Mouse (Mus musculus) ES-E14 (cell line): Measurements from ENCODE around the gene Hspa2. TPM values are rescaled to one million over a fixed set of nuclear protein-coding genes. Genes with fewer than 3 reads are reported as not detected.

Experiments used
- DNase-seq: peaks from one replicate; pipeline ENCODE4 v3.0.0-alpha.2; 2013; ENCODE audit warnings: low read depth, low spot score
- H3K27ac ChIP-seq: 2 replicates; pipeline ENCODE4 v1.5.1; 2012; ENCODE audit warnings: low read depth, mild to moderate bottlenecking, low read length, moderate library complexity, mixed read lengths; ENCODE audit not compliant: poor library complexity, insufficient read depth, severe bottlenecking
- H3K36me3 ChIP-seq: 2 replicates; pipeline ENCODE4 v1.6.1; 2012; ENCODE audit warnings: mild to moderate bottlenecking, low read length, moderate library complexity, mixed read lengths; ENCODE audit not compliant: control insufficient read depth, poor library complexity, insufficient read depth, severe bottlenecking
- H3K4me1 ChIP-seq, 2 experiments: fragments of 150-350 bp in 1 of 2; sonication (generic) in 1 of 2; 2 replicates each; pipeline ENCODE4 v1.6.1; 2012; ENCODE audit warnings: low read length in 2 of 2, mild to moderate bottlenecking in 1 of 2, mixed read lengths in 1 of 2; ENCODE audit not compliant: control insufficient read depth in 2 of 2, insufficient read depth in 2 of 2, poor library complexity in 1 of 2
- H3K4me3 ChIP-seq, 2 experiments: fragments of 150-350 bp in 1 of 2; sonication (generic) in 1 of 2; 2 replicates each; pipeline ENCODE4 v1.5.1; 2012; ENCODE audit warnings: low read length in 2 of 2, low read depth in 1 of 2, mild to moderate bottlenecking in 1 of 2, mixed read lengths in 1 of 2; ENCODE audit not compliant: insufficient read depth in 1 of 2, poor library complexity in 1 of 2, severe bottlenecking in 1 of 2
- H3K9ac ChIP-seq: 2 replicates; pipeline ENCODE4 v1.6.1; 2012; ENCODE audit warnings: low read depth, mild to moderate bottlenecking, low read length, mixed read lengths; ENCODE audit not compliant: poor library complexity, insufficient read depth, severe bottlenecking
- H3K9me3 ChIP-seq: fragments of 150-350 bp; sonication (generic); 2 replicates; pipeline ENCODE4 v1.6.1; 2012; ENCODE audit warnings: low read depth, mild to moderate bottlenecking, low read length; ENCODE audit not compliant: control insufficient read depth, insufficient read depth
- CHD2 ChIP-seq: IDR thresholded peaks from 2 replicates; pipeline ENCODE4 v1.6.1; 2014; ENCODE audit warnings: mild to moderate bottlenecking, low read depth, low read length, inconsistent platforms
- HCFC1 ChIP-seq: IDR thresholded peaks from 2 replicates; pipeline ENCODE4 v1.6.1; 2012; ENCODE audit warnings: low read length, inconsistent platforms, borderline replicate concordance; ENCODE audit not compliant: insufficient read depth
- MAFK ChIP-seq: IDR thresholded peaks from 2 replicates; pipeline ENCODE4 v1.6.1; 2014; ENCODE audit warnings: mild to moderate bottlenecking, low read depth, low read length, inconsistent platforms; ENCODE audit not compliant: insufficient read depth
- ZC3H11A ChIP-seq: IDR thresholded peaks from 2 replicates; pipeline ENCODE4 v1.6.1; 2012; ENCODE audit warnings: low read depth, mild to moderate bottlenecking, inconsistent platforms, low read length, borderline replicate concordance
- ZNF384 ChIP-seq: IDR thresholded peaks from 2 replicates; pipeline ENCODE4 v1.6.1; 2012; ENCODE audit warnings: low read depth, low read length, inconsistent platforms
- in situ Hi-C, 2 experiments: fragments of 600-800 bp; cut with MboI; formaldehyde crosslinking; loops; one replicate each; pipeline ENCODE4 v1.15.1; 2025; ENCODE audit warnings: low sequenced_read_pairs in 2 of 2, inconsistent platforms in 1 of 2; ENCODE audit not compliant: unreplicated experiment in 2 of 2
- total RNA-seq: library from RNA; depleted of rRNA; stranded (reverse); fragments of 300-350 nt; gene quantifications from 2 replicates; pipeline ENCODE4 v1.2.3, GENCODE M21; 2012

The Hspa2 gene
- total RNA-seq, 1 experiment = 9.2 TPM

DNA sequence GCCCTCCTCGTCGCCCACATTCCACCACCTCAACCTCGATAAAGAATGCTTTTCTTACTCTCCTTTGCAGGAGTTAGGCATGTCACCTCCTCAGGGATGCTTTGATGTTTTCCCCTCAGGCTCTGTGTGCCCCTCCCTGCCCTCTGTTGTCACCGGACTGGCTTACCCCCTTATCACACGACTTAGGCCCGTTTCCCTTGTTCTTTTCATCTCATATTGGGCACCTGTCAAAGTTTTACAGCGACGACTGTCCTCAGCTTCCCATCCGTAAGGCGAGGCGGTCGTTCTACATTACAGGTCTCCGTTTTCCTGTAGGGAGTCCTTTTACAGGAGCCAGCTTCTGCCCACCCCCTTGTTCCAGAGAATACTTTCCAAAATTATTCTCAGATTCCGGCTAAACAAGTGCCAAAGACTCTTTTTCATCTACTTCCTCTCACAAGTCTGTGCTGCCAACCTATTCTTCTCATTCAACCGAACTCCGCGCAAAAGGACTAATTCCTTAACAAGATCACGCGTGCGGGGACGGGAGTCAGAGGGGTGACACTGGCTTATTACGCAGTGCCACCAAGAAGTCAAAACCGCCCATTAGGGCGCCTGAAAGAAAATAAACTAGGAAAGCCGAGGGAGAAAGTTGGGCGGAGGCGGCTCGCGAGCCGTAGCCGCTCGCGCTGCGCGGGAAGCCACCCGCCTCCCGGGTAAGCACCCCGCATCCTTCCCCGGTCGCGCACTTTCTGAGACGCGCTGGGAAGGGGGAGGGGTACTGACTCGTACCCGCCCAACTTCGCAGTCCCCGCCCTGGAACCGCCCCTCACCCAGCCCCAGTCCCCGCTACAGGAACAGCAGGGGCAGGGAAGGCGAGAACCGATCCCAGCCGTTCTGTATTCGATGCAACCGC, 738 bp upstream of the Hspa2 start:
- Histone ChIP-seq H3K9me3 (no peaks in the 10 kb centered on the region), H3K36me3 (no peaks in the 10 kb centered on the region), H3K4me1 (peaks cover 2 to 13% of the 10 kb centered on the region in 2 experiments; a peak in 2 of 4 replicates), H3K27ac (no peak overlapping the region), H3K4me3 (peak overlapping the region; percentile 78 to 83), H3K9ac (peak overlapping the region; percentile 74)
- peak; percentile 80 for DNase-seq
- in situ Hi-C loops = no loop called here
- no peak for TF ChIP-seq MAFK
- TF ChIP-seq HCFC1 = no peak
- TF ChIP-seq CHD2 = no peak
- no peak for TF ChIP-seq ZC3H11A
- no peak for TF ChIP-seq ZNF384

DNA sequence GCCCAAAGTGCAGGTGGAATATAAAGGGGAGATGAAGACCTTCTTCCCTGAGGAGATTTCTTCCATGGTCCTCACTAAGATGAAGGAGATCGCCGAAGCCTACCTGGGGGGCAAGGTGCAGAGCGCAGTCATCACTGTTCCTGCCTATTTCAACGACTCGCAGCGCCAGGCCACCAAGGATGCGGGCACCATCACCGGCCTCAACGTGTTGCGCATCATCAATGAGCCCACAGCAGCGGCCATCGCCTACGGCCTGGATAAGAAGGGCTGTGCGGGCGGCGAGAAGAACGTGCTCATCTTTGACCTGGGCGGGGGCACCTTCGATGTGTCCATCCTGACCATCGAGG, 833 bp downstream of the Hspa2 start:
- Histone ChIP-seq H3K4me3 (peak overlapping the region; percentile 78 to 83), H3K4me1 (peaks cover 2 to 13% of the 10 kb centered on the region in 2 experiments; a peak in 2 of 4 replicates), H3K9me3 (no peaks in the 10 kb centered on the region), H3K36me3 (no peaks in the 10 kb centered on the region), H3K27ac (no peak overlapping the region), H3K9ac (no peak overlapping the region; the same call in 1 of the 2 replicates)
- in situ Hi-C loops = no loop called here
- DNase-seq = no peak
- no peak for TF ChIP-seq MAFK
- TF ChIP-seq ZNF384 = no peak
- no peak for TF ChIP-seq HCFC1
- no peak for TF ChIP-seq CHD2
- no peak for TF ChIP-seq ZC3H11A

DNA sequence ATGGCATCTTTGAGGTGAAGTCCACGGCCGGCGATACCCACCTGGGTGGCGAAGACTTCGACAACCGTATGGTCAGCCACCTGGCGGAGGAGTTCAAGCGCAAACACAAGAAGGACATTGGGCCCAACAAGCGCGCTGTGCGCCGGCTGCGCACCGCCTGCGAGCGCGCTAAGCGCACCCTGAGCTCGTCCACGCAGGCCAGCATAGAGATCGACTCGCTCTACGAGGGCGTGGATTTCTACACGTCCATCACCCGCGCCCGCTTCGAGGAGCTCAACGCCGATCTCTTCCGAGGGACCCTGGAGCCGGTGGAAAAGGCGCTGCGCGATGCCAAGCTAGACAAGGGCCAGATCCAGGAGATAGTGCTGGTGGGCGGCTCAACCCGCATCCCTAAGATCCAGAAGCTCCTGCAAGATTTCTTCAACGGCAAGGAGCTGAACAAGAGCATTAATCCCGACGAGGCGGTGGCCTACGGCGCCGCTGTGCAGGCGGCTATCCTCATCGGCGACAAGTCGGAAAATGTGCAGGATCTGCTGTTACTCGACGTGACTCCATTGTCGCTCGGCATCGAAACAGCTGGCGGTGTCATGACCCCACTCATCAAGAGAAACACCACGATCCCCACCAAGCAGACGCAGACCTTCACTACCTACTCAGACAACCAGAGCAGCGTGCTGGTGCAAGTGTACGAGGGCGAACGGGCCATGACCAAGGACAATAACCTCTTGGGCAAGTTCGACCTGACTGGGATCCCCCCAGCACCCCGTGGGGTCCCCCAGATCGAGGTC, 1.4 kb downstream of the Hspa2 start:
- DNase-seq = no peak
- no peak overlapping the region; the same call in 1 of the 2 replicates for H3K9ac ChIP-seq
- in situ Hi-C loops = no loop called here
- H3K36me3 ChIP-seq = no peaks in the 10 kb centered on the region
- H3K4me1 ChIP-seq = peaks cover 2 to 13% of the 10 kb centered on the region in 2 experiments; a peak in 2 of 4 replicates
- no peaks in the 10 kb centered on the region for H3K9me3 ChIP-seq
- H3K4me3 ChIP-seq = peak overlapping the region; percentile 78 to 83
- TF ChIP-seq CHD2 = no peak
- no peak for TF ChIP-seq MAFK
- TF ChIP-seq ZNF384 = no peak
- no peak for TF ChIP-seq ZC3H11A
- no peak for TF ChIP-seq HCFC1
- H3K27ac ChIP-seq = no peak overlapping the region

DNA sequence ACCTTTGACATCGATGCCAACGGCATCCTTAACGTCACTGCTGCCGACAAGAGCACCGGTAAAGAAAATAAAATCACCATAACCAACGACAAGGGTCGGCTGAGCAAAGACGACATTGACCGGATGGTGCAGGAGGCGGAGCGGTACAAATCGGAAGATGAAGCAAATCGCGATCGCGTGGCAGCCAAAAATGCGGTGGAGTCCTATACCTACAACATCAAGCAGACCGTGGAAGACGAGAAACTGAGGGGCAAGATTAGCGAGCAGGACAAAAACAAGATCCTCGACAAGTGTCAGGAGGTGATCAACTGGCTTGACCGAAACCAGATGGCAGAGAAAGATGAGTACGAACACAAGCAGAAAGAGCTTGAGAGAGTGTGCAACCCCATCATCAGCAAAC, 2.0 kb downstream of the Hspa2 start:
- TF ChIP-seq MAFK (no peak), CHD2 (no peak), HCFC1 (no peak), ZC3H11A (no peak), ZNF384 (no peak)
- peaks cover 2 to 13% of the 10 kb centered on the region in 2 experiments; a peak in 2 of 4 replicates for H3K4me1 ChIP-seq
- DNase-seq = no peak
- in situ Hi-C loops = no loop called here
- peak overlapping the region; percentile 78 to 83; a peak in 2 of 4 replicates for H3K4me3 ChIP-seq
- H3K9ac ChIP-seq = no peak overlapping the region
- H3K27ac ChIP-seq = no peak overlapping the region
- no peaks in the 10 kb centered on the region for H3K9me3 ChIP-seq
- H3K36me3 ChIP-seq = no peaks in the 10 kb centered on the region
